Mouse (Mus musculus) midbrain, embryonic 15.5 days (tissue): ENCODE data around the gene Rbfox2. TPM values are rescaled to one million over a fixed set of nuclear protein-coding genes. Genes with fewer than 3 reads are reported as not detected.

Experiments
- ATAC-seq: fragments of 200-750 bp; cut with Nextera tagmentation; replicated peaks from 2 replicates; pipeline ENCODE4 v1.8.0; 2017; ENCODE audit warnings: moderate TSS enrichment
- H3K27ac ChIP-seq: fragments of 300-500 bp; sonication (generic); 2 replicates; pipeline ENCODE4 v1.5.1; 2015; ENCODE audit warnings: mild to moderate bottlenecking, inconsistent platforms
- H3K27me3 ChIP-seq: fragments of 300-500 bp; sonication (generic); replicated peaks from 2 replicates; pipeline ENCODE4 v1.6.1; 2015; ENCODE audit warnings: inconsistent platforms
- H3K36me3 ChIP-seq: fragments of 300-500 bp; sonication (generic); replicated peaks from 2 replicates; pipeline ENCODE4 v1.6.1; 2015; ENCODE audit warnings: inconsistent platforms
- H3K4me1 ChIP-seq: fragments of 300-500 bp; sonication (generic); 2 replicates; pipeline ENCODE4 v1.6.1; 2015; ENCODE audit warnings: inconsistent platforms
- H3K4me2 ChIP-seq: fragments of 300-500 bp; sonication (generic); 2 replicates; pipeline ENCODE4 v1.6.1; 2015; ENCODE audit warnings: inconsistent platforms, mild to moderate bottlenecking, moderate library complexity
- H3K4me3 ChIP-seq: fragments of 300-500 bp; sonication (generic); 2 replicates; pipeline ENCODE4 v1.5.1; 2015; ENCODE audit warnings: mild to moderate bottlenecking, inconsistent platforms
- H3K9ac ChIP-seq: fragments of 300-500 bp; sonication (generic); 2 replicates; pipeline ENCODE4 v1.6.1; 2015; ENCODE audit warnings: mild to moderate bottlenecking, inconsistent platforms
- H3K9me3 ChIP-seq: fragments of 300-500 bp; sonication (generic); 2 replicates; pipeline ENCODE4 v1.6.1; 2016; ENCODE audit warnings: inconsistent platforms
- WGBS: fragments of 180-500 bp; shearing (Covaris S2); methylation state at CpG from one replicate; pipeline ENCODE4 v1.1.7; 2015; ENCODE audit warnings: mixed read lengths; 5-methylcytosine and 5-hydroxymethylcytosine counted together
- polyA plus RNA-seq: library from polyadenylated mRNA; unstranded; fragments of >200 nt; fragmentation: Nextera tagmentation; extraction: Ambion mirVana; gene quantifications from 2 replicates; pipeline ENCODE4 v1.2.1, GENCODE M21; 2015

Gene Rbfox2
- polyA plus RNA-seq, 1 experiment from 2014 or later, result 185 TPM

GRCm38 (mm10) chr15:77196001-77196400 lies 110.8 kb downstream of the Rbfox2 start:
- peaks cover 11% of the 10 kb centered on the region; the same call in 1 of the 2 replicates for H3K4me1 ChIP-seq
- no peaks in the 10 kb centered on the region for H3K9me3 ChIP-seq
- no peak overlapping the region for H3K4me3 ChIP-seq
- H3K4me2 ChIP-seq, result no peak overlapping the region
- no peaks in the 10 kb centered on the region for H3K36me3 ChIP-seq
- H3K27me3 ChIP-seq, result no peaks in the 10 kb centered on the region
- no peak overlapping the region for H3K9ac ChIP-seq
- no peak overlapping the region for H3K27ac ChIP-seq
- no peak for ATAC-seq
- 96% methylated on average over 2 of the region's 2 CpGs for WGBS

- H3K9me3 ChIP-seq, result no peaks in the 10 kb centered on the region
- no peaks in the 10 kb centered on the region for H3K27me3 ChIP-seq
- no peak for ATAC-seq
- no peak overlapping the region for H3K4me3 ChIP-seq
- 75% methylated on average over 14 of the region's 14 CpGs for WGBS
- no peak overlapping the region for H3K9ac ChIP-seq
- no peak overlapping the region for H3K4me2 ChIP-seq
- H3K4me1 ChIP-seq, result peaks cover 13% of the 10 kb centered on the region; the same call in 1 of the 2 replicates
- H3K27ac ChIP-seq, result 0 out of 2 replicates have a peak overlapping the region, but pooled peaks have one; percentile 3
- no peaks in the 10 kb centered on the region for H3K36me3 ChIP-seq
Observed at GRCm38 (mm10) chr15:77192154-77192935, 114.5 kb downstream of the Rbfox2 start.

- no peak overlapping the region for H3K27ac ChIP-seq
- no peaks in the 10 kb centered on the region for H3K27me3 ChIP-seq
- no peak overlapping the region for H3K4me2 ChIP-seq
- H3K9me3 ChIP-seq, result no peaks in the 10 kb centered on the region
- no peak for ATAC-seq
- 97% methylated on average over 1 of the region's 1 CpGs for WGBS
- peaks cover 8% of the 10 kb centered on the region for H3K4me1 ChIP-seq
- no peak overlapping the region for H3K9ac ChIP-seq
- no peak overlapping the region for H3K4me3 ChIP-seq
- H3K36me3 ChIP-seq, result no peaks in the 10 kb centered on the region
Observed at GRCm38 (mm10) chr15:77186096-77186495, 120.7 kb downstream of the Rbfox2 start.

GRCm38 (mm10) chr15:77185614-77186013 lies 121.2 kb downstream of the Rbfox2 start:
- Histone ChIP-seq H3K27me3 (no peaks in the 10 kb centered on the region), H3K4me1 (peaks cover 8% of the 10 kb centered on the region), H3K4me3 (no peak overlapping the region), H3K27ac (no peak overlapping the region), H3K4me2 (no peak overlapping the region), H3K9ac (no peak overlapping the region), H3K9me3 (no peaks in the 10 kb centered on the region), H3K36me3 (no peaks in the 10 kb centered on the region)
- no peak for ATAC-seq
- 62% methylated on average over 5 of the region's 5 CpGs for WGBS

GRCm38 (mm10) chr15:77182800-77183199 lies 124.0 kb downstream of the Rbfox2 start:
- Histone ChIP-seq H3K27ac (no peak overlapping the region), H3K9me3 (no peaks in the 10 kb centered on the region), H3K9ac (no peak overlapping the region), H3K4me3 (no peak overlapping the region), H3K27me3 (no peaks in the 10 kb centered on the region), H3K36me3 (no peaks in the 10 kb centered on the region), H3K4me2 (no peak overlapping the region), H3K4me1 (peaks cover 6% of the 10 kb centered on the region)
- ATAC-seq, result no peak
- 75% methylated on average over 5 of the region's 5 CpGs for WGBS

- Histone ChIP-seq H3K9me3 (no peaks in the 10 kb centered on the region), H3K4me2 (no peak overlapping the region), H3K27ac (no peak overlapping the region), H3K4me3 (no peak overlapping the region), H3K27me3 (no peaks in the 10 kb centered on the region), H3K36me3 (no peaks in the 10 kb centered on the region), H3K9ac (no peak overlapping the region), H3K4me1 (peaks cover 17% of the 10 kb centered on the region)
- WGBS, result 55% methylated on average over 5 of the region's 5 CpGs
- ATAC-seq, result no peak
Observed at GRCm38 (mm10) chr15:77174018-77174417, 132.8 kb downstream of the Rbfox2 start.

GRCm38 (mm10) chr15:77172414-77172813 lies 134.4 kb downstream of the Rbfox2 start:
- Histone ChIP-seq H3K36me3 (no peaks in the 10 kb centered on the region), H3K9ac (no peak overlapping the region), H3K27me3 (no peaks in the 10 kb centered on the region), H3K4me2 (no peak overlapping the region), H3K27ac (peak overlapping the region; percentile 49), H3K4me3 (no peak overlapping the region), H3K4me1 (peaks cover 17% of the 10 kb centered on the region), H3K9me3 (no peaks in the 10 kb centered on the region)
- 28% methylated on average over 3 of the region's 3 CpGs for WGBS
- peak; percentile 50; the same call in 1 of the 2 replicates for ATAC-seq

- no peaks in the 10 kb centered on the region for H3K36me3 ChIP-seq
- WGBS, result 96% methylated on average over 2 of the region's 2 CpGs
- H3K4me3 ChIP-seq, result no peak overlapping the region
- no peak for ATAC-seq
- peaks cover 12% of the 10 kb centered on the region for H3K4me1 ChIP-seq
- no peak overlapping the region for H3K9ac ChIP-seq
- H3K4me2 ChIP-seq, result no peak overlapping the region
- no peak overlapping the region for H3K27ac ChIP-seq
- no peaks in the 10 kb centered on the region for H3K27me3 ChIP-seq
- H3K9me3 ChIP-seq, result no peaks in the 10 kb centered on the region
Observed at GRCm38 (mm10) chr15:77168781-77169180, 138.0 kb downstream of the Rbfox2 start.

GRCm38 (mm10) chr15:77166225-77166732 lies 140.5 kb downstream of the Rbfox2 start:
- no peak for ATAC-seq
- H3K9me3 ChIP-seq, result no peaks in the 10 kb centered on the region
- H3K36me3 ChIP-seq, result no peaks in the 10 kb centered on the region
- H3K27ac ChIP-seq, result no peak overlapping the region
- H3K4me2 ChIP-seq, result no peak overlapping the region
- H3K9ac ChIP-seq, result no peak overlapping the region
- no peak overlapping the region for H3K4me3 ChIP-seq
- peaks cover 11% of the 10 kb centered on the region for H3K4me1 ChIP-seq
- WGBS, result 74% methylated on average over 1 of the region's 1 CpGs
- no peaks in the 10 kb centered on the region for H3K27me3 ChIP-seq

- no peak overlapping the region for H3K27ac ChIP-seq
- peaks cover 11% of the 10 kb centered on the region for H3K4me1 ChIP-seq
- no peaks in the 10 kb centered on the region for H3K9me3 ChIP-seq
- no peak for ATAC-seq
- 18% methylated on average over 6 of the region's 6 CpGs for WGBS
- 0 out of 2 replicates have a peak overlapping the region, but pooled peaks have one; percentile 14 for H3K9ac ChIP-seq
- no peaks in the 10 kb centered on the region for H3K36me3 ChIP-seq
- H3K27me3 ChIP-seq, result no peaks in the 10 kb centered on the region
- H3K4me3 ChIP-seq, result no peak overlapping the region
- H3K4me2 ChIP-seq, result no peak overlapping the region
Observed at GRCm38 (mm10) chr15:77163336-77163735, 143.5 kb downstream of the Rbfox2 start.

- 55% methylated on average over 6 of the region's 6 CpGs for WGBS
Observed at GRCm38 (mm10) chr15:77162931-77163330, 143.9 kb downstream of the Rbfox2 start.

GRCm38 (mm10) chr15:77161382-77161781 lies 145.4 kb downstream of the Rbfox2 start:
- no peaks in the 10 kb centered on the region for H3K27me3 ChIP-seq
- H3K9me3 ChIP-seq, result no peaks in the 10 kb centered on the region
- H3K9ac ChIP-seq, result no peak overlapping the region
- no peak for ATAC-seq
- no peak overlapping the region for H3K4me2 ChIP-seq
- H3K4me1 ChIP-seq, result peaks cover 19% of the 10 kb centered on the region
- H3K36me3 ChIP-seq, result no peaks in the 10 kb centered on the region
- H3K27ac ChIP-seq, result no peak overlapping the region
- no peak overlapping the region for H3K4me3 ChIP-seq
- WGBS, result 82% methylated on average over 5 of the region's 5 CpGs

More at GRCm38 (mm10) chr15:77162931-77163330, 143.9 kb downstream of the Rbfox2 start:
- H3K27ac ChIP-seq, result no peak overlapping the region
- no peaks in the 10 kb centered on the region for H3K27me3 ChIP-seq
- no peaks in the 10 kb centered on the region for H3K9me3 ChIP-seq
- no peak for ATAC-seq
- no peak overlapping the region for H3K4me2 ChIP-seq
- peaks cover 11% of the 10 kb centered on the region for H3K4me1 ChIP-seq
- H3K9ac ChIP-seq, result no peak overlapping the region
- H3K36me3 ChIP-seq, result no peaks in the 10 kb centered on the region
- H3K4me3 ChIP-seq, result no peak overlapping the region

GRCm38 (mm10) chr15:77160848-77161247 lies 146.0 kb downstream of the Rbfox2 start:
- WGBS, result 90% methylated on average over 4 of the region's 4 CpGs
- H3K9me3 ChIP-seq, result no peaks in the 10 kb centered on the region
- no peak overlapping the region for H3K27ac ChIP-seq
- ATAC-seq, result no peak
- H3K4me2 ChIP-seq, result no peak overlapping the region
- no peaks in the 10 kb centered on the region for H3K36me3 ChIP-seq
- H3K9ac ChIP-seq, result no peak overlapping the region
- H3K27me3 ChIP-seq, result no peaks in the 10 kb centered on the region
- no peak overlapping the region for H3K4me3 ChIP-seq
- peaks cover 23% of the 10 kb centered on the region for H3K4me1 ChIP-seq
